Mouse (Mus musculus): ENCODE measurements around the gene Rapgef5. TPM values are rescaled to one million over a fixed set of nuclear protein-coding genes. Genes with fewer than 3 reads are reported as not detected.

Rapgef5 gene
- polyA plus RNA-seq, 1 experiment from 2014 or later: 52.1 TPM

GRCm38 (mm10) chr12:117645771-117646170 is 129.5 kb downstream of the Rapgef5 start:
- Histone ChIP-seq H3K36me3 (ENCODE audit: insufficient read depth, low read length) (no peaks in the 10 kb centered on the region), H3K4me3 (ENCODE audit: low read depth, low read length) (no peak overlapping the region), H3K4me1 (ENCODE audit: insufficient read depth, low read depth, low read length) (no peaks in the 10 kb centered on the region), H3K9me3 (ENCODE audit: low read length) (no peaks in the 10 kb centered on the region), H3K27me3 (replicated peaks; ENCODE audit: insufficient read depth, low read length) (no peaks in the 10 kb centered on the region), H3K4me2 (replicated peaks; ENCODE audit: low read depth, low read length) (no peak overlapping the region), H3K27ac (ENCODE audit: low read length) (no peak overlapping the region), H3K9ac (replicated peaks; ENCODE audit: low read depth) (no peak overlapping the region)
- DNase-seq (ENCODE audit: low spot score) (no peak), ATAC-seq (no peak)
- no peak for TF ChIP-seq EP300 (IDR thresholded peaks at IDR 0.05)
- no peak for TF ChIP-seq CTCF (IDR thresholded peaks at IDR 0.05)
- 82% methylated on average over 2 of the region's 2 CpGs for whole genome bisulfite sequencing

GRCm38 (mm10) chr12:117653920-117654472 is 137.7 kb downstream of the Rapgef5 start:
- Histone ChIP-seq H3K36me3 (ENCODE audit: insufficient read depth, low read length) (no peaks in the 10 kb centered on the region), H3K4me2 (replicated peaks; ENCODE audit: low read depth, low read length) (no peak overlapping the region), H3K4me1 (ENCODE audit: insufficient read depth, low read depth, low read length) (peaks cover 5% of the 10 kb centered on the region; the same call in 1 of the 2 replicates), H3K27ac (ENCODE audit: low read length) (no peak overlapping the region), H3K27me3 (replicated peaks; ENCODE audit: insufficient read depth, low read length) (no peaks in the 10 kb centered on the region), H3K9me3 (ENCODE audit: low read length) (no peaks in the 10 kb centered on the region), H3K9ac (replicated peaks; ENCODE audit: low read depth) (no peak overlapping the region), H3K4me3 (ENCODE audit: low read depth, low read length) (no peak overlapping the region)
- ATAC-seq (peak; percentile 81), DNase-seq (ENCODE audit: low spot score) (peak; percentile 70)
- TF ChIP-seq CTCF (IDR thresholded peaks at IDR 0.05) (peak; percentile 56), EP300 (IDR thresholded peaks at IDR 0.05) (no peak)
- WGBS: 62% methylated on average over 8 of the region's 8 CpGs

- Histone ChIP-seq H3K36me3 (ENCODE audit: insufficient read depth, low read length) (no peaks in the 10 kb centered on the region), H3K9ac (replicated peaks; ENCODE audit: low read depth) (no peak overlapping the region), H3K9me3 (ENCODE audit: low read length) (no peaks in the 10 kb centered on the region), H3K27me3 (replicated peaks; ENCODE audit: insufficient read depth, low read length) (no peaks in the 10 kb centered on the region), H3K27ac (ENCODE audit: low read length) (peak overlapping the region; percentile 20; the same call in 1 of the 2 replicates), H3K4me3 (ENCODE audit: low read depth, low read length) (no peak overlapping the region), H3K4me1 (ENCODE audit: insufficient read depth, low read depth, low read length) (peaks cover 5% of the 10 kb centered on the region; the same call in 1 of the 2 replicates), H3K4me2 (replicated peaks; ENCODE audit: low read depth, low read length) (no peak overlapping the region)
- ATAC-seq: peak; percentile 53
- DNase-seq (ENCODE audit: low spot score): peak; percentile 72
- TF ChIP-seq EP300 (IDR thresholded peaks at IDR 0.05): no peak
- no peak; the same call in 1 of the 2 replicates for TF ChIP-seq CTCF (IDR thresholded peaks at IDR 0.05)
- WGBS: 28% methylated on average over 4 of the region's 4 CpGs
These were observed 140.7 kb downstream of the Rapgef5 start for GRCm38 (mm10) chr12:117656935-117657334.

GRCm38 (mm10) chr12:117657766-117658165 is 141.5 kb downstream of the Rapgef5 start:
- DNase-seq (ENCODE audit: low spot score) (peak; percentile 62), ATAC-seq (peak; percentile 22)
- Histone ChIP-seq H3K27ac (ENCODE audit: low read length) (peak overlapping the region; percentile 70), H3K27me3 (replicated peaks; ENCODE audit: insufficient read depth, low read length) (no peaks in the 10 kb centered on the region), H3K4me1 (ENCODE audit: insufficient read depth, low read depth, low read length) (peaks cover 5% of the 10 kb centered on the region; the same call in 1 of the 2 replicates), H3K36me3 (ENCODE audit: insufficient read depth, low read length) (no peaks in the 10 kb centered on the region), H3K9me3 (ENCODE audit: low read length) (no peaks in the 10 kb centered on the region), H3K9ac (replicated peaks; ENCODE audit: low read depth) (peak overlapping the region; percentile 42; the same call in 1 of the 2 replicates), H3K4me3 (ENCODE audit: low read depth, low read length) (peak overlapping the region; percentile 44), H3K4me2 (replicated peaks; ENCODE audit: low read depth, low read length) (peak overlapping the region; percentile 47)
- 49% methylated on average over 5 of the region's 5 CpGs for WGBS
- TF ChIP-seq CTCF (IDR thresholded peaks at IDR 0.05): no peak
- TF ChIP-seq EP300 (IDR thresholded peaks at IDR 0.05): peak; percentile 75

- no peaks in the 10 kb centered on the region for H3K9me3 ChIP-seq (ENCODE audit: low read length)
These were observed 142.5 kb downstream of the Rapgef5 start for GRCm38 (mm10) chr12:117658821-117659220.

GRCm38 (mm10) chr12:117660361-117660760 is 144.1 kb downstream of the Rapgef5 start:
- H3K4me3 ChIP-seq (ENCODE audit: low read depth, low read length): peak overlapping the region; percentile 44
- H3K4me2 ChIP-seq (replicated peaks; ENCODE audit: low read depth, low read length): peak overlapping the region; percentile 47
- DNase-seq (ENCODE audit: low spot score): peak; percentile 24
- no peaks in the 10 kb centered on the region for H3K36me3 ChIP-seq (ENCODE audit: insufficient read depth, low read length)
- H3K9ac ChIP-seq (replicated peaks; ENCODE audit: low read depth): peak overlapping the region; percentile 42
- H3K9me3 ChIP-seq (ENCODE audit: low read length): no peaks in the 10 kb centered on the region
- ATAC-seq: no peak
- TF ChIP-seq CTCF (IDR thresholded peaks at IDR 0.05) (no peak), EP300 (IDR thresholded peaks at IDR 0.05) (no peak)
- 27% methylated on average over 4 of the region's 4 CpGs for WGBS
- H3K4me1 ChIP-seq (ENCODE audit: insufficient read depth, low read depth, low read length): peaks cover 4% of the 10 kb centered on the region; the same call in 1 of the 2 replicates
- H3K27me3 ChIP-seq (replicated peaks; ENCODE audit: insufficient read depth, low read length): no peaks in the 10 kb centered on the region
- peak overlapping the region; percentile 70 for H3K27ac ChIP-seq (ENCODE audit: low read length)

More at GRCm38 (mm10) chr12:117658821-117659220, 142.5 kb downstream of the Rapgef5 start:
- ATAC-seq (no peak), DNase-seq (ENCODE audit: low spot score) (peak; percentile 38)
- Histone ChIP-seq H3K27ac (ENCODE audit: low read length) (peak overlapping the region; percentile 70), H3K9ac (replicated peaks; ENCODE audit: low read depth) (peak overlapping the region; percentile 42), H3K36me3 (ENCODE audit: insufficient read depth, low read length) (no peaks in the 10 kb centered on the region), H3K27me3 (replicated peaks; ENCODE audit: insufficient read depth, low read length) (no peaks in the 10 kb centered on the region), H3K4me3 (ENCODE audit: low read depth, low read length) (peak overlapping the region; percentile 44), H3K4me1 (ENCODE audit: insufficient read depth, low read depth, low read length) (peaks cover 9% of the 10 kb centered on the region; the same call in 1 of the 2 replicates), H3K4me2 (replicated peaks; ENCODE audit: low read depth, low read length) (peak overlapping the region; percentile 47)
- TF ChIP-seq EP300 (IDR thresholded peaks at IDR 0.05): no peak
- TF ChIP-seq CTCF (IDR thresholded peaks at IDR 0.05): no peak
- 36% methylated on average over 6 of the region's 6 CpGs for WGBS

Measured in lung, postnatal 0 days (tissue).